Comparison of ENCODE assay signal across 9 mouse cellular contexts in the genomic region with DNA sequence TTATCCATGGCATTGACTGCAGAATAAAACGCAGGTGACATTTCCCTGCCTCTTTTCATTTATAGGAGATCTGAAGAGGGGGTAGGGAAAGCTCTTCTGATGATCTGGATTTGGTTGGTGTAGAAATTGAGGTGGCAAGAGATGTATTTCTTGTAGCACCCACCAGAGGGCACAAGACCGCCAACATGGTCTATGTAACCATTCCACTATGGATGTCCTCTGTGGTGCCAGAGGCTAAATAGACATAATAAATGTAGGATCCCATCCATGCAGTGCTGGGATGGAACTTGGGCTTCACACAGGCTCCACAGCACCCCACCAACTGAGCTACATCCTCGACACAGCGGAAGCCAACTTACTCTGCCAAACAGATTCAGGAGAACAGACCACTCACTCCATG. TPM values are rescaled to one million over a fixed set of nuclear protein-coding genes. Genes with fewer than 3 reads are reported as not detected.
A peak's percentile ranks its signal among the peaks of the same experiment; 100 is the strongest.
DNase-seq lines count a peak whose midpoint lies in the region; ATAC-seq and TF ChIP-seq lines count a peak whose summit lies in the region.
"Had no signal": no experiment of that assay in that cellular context is flagged by ENCODE, and none has a peak within 500 bp of the region (broad histone marks: within the 10 kb centered on the region; RNA-seq: fewer than 3 reads in every experiment).

No protein-coding gene starts in this region.

- H3K9ac ChIP-seq in neural tube, embryonic 15.5 days (replicated peaks) = no peak overlapping the region
- H3K9ac ChIP-seq: liver, embryonic 15.5 days had no signal

- no peaks in the 10 kb centered on the region for H3K9me3 ChIP-seq in neural tube, embryonic 15.5 days (replicated peaks)
- H3K9me3 ChIP-seq: liver, embryonic 15.5 days had no signal

- no peak for TF ChIP-seq POLR2A in cerebellum, adult 2 months (IDR thresholded peaks at IDR 0.05; ENCODE audit: borderline replicate concordance, insufficient read depth, low read length)

- H3K27me3 ChIP-seq in cerebellum, adult 2 months (ENCODE audit: control insufficient read depth, insufficient read depth, low read length) = no peaks in the 10 kb centered on the region
- no peaks in the 10 kb centered on the region for H3K27me3 ChIP-seq in neural tube, embryonic 15.5 days (replicated peaks)
- H3K27me3 ChIP-seq: liver, embryonic 15.5 days had no signal

- TF ChIP-seq CTCF in cerebellum, adult 2 months (IDR thresholded peaks at IDR 0.05; ENCODE audit: borderline replicate concordance, insufficient read depth, low read depth, low read length) = peak; percentile 33; the same call in 1 of the 2 replicates
- peak; percentile 78 for TF ChIP-seq CTCF in layer of hippocampus, adult 2 months (conservative IDR thresholded peaks at IDR 0.05)

- no peak overlapping the region for H3K4me3 ChIP-seq in cerebellum, adult 2 months (replicated peaks; ENCODE audit: insufficient read depth, low read depth, low read length)
- no peak overlapping the region for H3K4me3 ChIP-seq in layer of hippocampus, adult 2 months
- no peak overlapping the region for H3K4me3 ChIP-seq in neural tube, embryonic 15.5 days (replicated peaks)
- H3K4me3 ChIP-seq: liver, embryonic 15.5 days had no signal

- no peak overlapping the region for H3K4me2 ChIP-seq in neural tube, embryonic 15.5 days
- H3K4me2 ChIP-seq: liver, embryonic 15.5 days had no signal

- DNase-seq in cerebellum, adult 2 months = peak; percentile 26 to 30
- DNase-seq in cerebellum, adult 8-10 months = no peak
- peak in 1 of 2 experiments; percentile 38 for DNase-seq in layer of hippocampus, adult 2 months (ENCODE audit: low spot score in 2 of 2)
- no peak for DNase-seq in layer of hippocampus, adult 9-10 months (ENCODE audit: low spot score)
- DNase-seq in adrenal gland, postnatal 25 days = peak; percentile 35
- DNase-seq in urinary bladder, postnatal 10 days (ENCODE audit: low spot score) = no peak

- ATAC-seq in megakaryocyte-erythroid progenitor cell, adult 5-6 weeks (replicated peaks; ENCODE audit: low FRiP score, low TSS enrichment, poor library complexity, severe bottlenecking) = peak; percentile 71
- no peak for ATAC-seq in neural tube, embryonic 15.5 days (ENCODE audit: low FRiP score)

- whole genome bisulfite sequencing in cerebellum, adult 2 months = 57% methylated on average over 4 of the region's 4 CpGs
- WGBS in neural tube, embryonic 15.5 days = 64% methylated on average over 4 of the region's 4 CpGs

- no peaks in the 10 kb centered on the region for H3K36me3 ChIP-seq in neural tube, embryonic 15.5 days
- H3K36me3 ChIP-seq: liver, embryonic 15.5 days had no signal

- no peaks in the 10 kb centered on the region for H3K4me1 ChIP-seq in cerebellum, adult 2 months (ENCODE audit: control insufficient read depth, insufficient read depth, low read length)
- H3K4me1 ChIP-seq in neural tube, embryonic 15.5 days = no peaks in the 10 kb centered on the region

- no peak overlapping the region for H3K27ac ChIP-seq in cerebellum, adult 2 months (ENCODE audit: insufficient read depth, low read length)
- no peak overlapping the region for H3K27ac ChIP-seq in layer of hippocampus, adult 2 months
- no peak overlapping the region for H3K27ac ChIP-seq in neural tube, embryonic 15.5 days (replicated peaks)
- H3K27ac ChIP-seq: liver, embryonic 15.5 days had no signal

RNA-seq across cellular contexts. Expression of a gene that starts 6.3 kb away (rescaled TPM):
- polyA plus RNA-seq in cerebellum, adult 2 months (2012; rRNA removed) = 7.4 and 7.5 TPM in 2 replicates
- total RNA-seq in layer of hippocampus, adult 2 months (2021) = 1 to 10 TPM; 7.1 to 7.5 TPM
- total RNA-seq in adrenal gland, postnatal 25 days (2021) = 9.0 and 10.8 TPM in 2 replicates
- 5.4 and 7.3 TPM in 2 replicates for total RNA-seq in megakaryocyte-erythroid progenitor cell, adult 5-6 weeks (2014; fragmentation: Nextera tagmentation)
- 4.9 and 5.2 TPM in 2 replicates for total RNA-seq in megakaryocyte-erythroid progenitor cell, adult 5-6 weeks (2017)
- 5.9 and 6.6 TPM in 2 replicates for polyA plus RNA-seq in neural tube, embryonic 15.5 days (2015; fragmentation: Nextera tagmentation; extraction: Ambion mirVana)

Comparison
In these comparisons a context has a peak if more than half of its experiments do, and no peak if none do; other contexts are left out.
1. DNase-seq: peak in cerebellum, adult 2 months (2 of 2) and adrenal gland, postnatal 25 days (single experiment); none in cerebellum, adult 8-10 months (single experiment), layer of hippocampus, adult 9-10 months (single experiment) and urinary bladder, postnatal 10 days (single experiment).